Mouse (Mus musculus) erythroblast, embryonic 14.5 days (primary cell): Measurements from ENCODE around the gene Pard6b.

ENCODE experiments used
- GATA1 ChIP-seq: IDR thresholded peaks from 2 replicates; pipeline ENCODE4 v1.6.1; 2012; ENCODE audit warnings: low read length, inconsistent platforms, mixed read lengths
- TAL1 ChIP-seq: IDR thresholded peaks from 3 replicates; pipeline ENCODE4 v1.6.1; 2012; ENCODE audit warnings: low read length, inconsistent platforms, mixed read lengths

GRCm38 (mm10) chr2:168050000-168050942 is 30.5 kb upstream of the Pard6b start:
- TF ChIP-seq TAL1: no peak
- no peak for TF ChIP-seq GATA1
